Mouse (Mus musculus) CH12.LX (cell line): ENCODE results near the gene Ttc21b. TPM values are rescaled to one million over a fixed set of nuclear protein-coding genes. Genes with fewer than 3 reads are reported as not detected.
"Not testable (repeated sequence)": the region's sequence is repeated elsewhere in the genome, so short reads cannot be mapped to it uniquely, and the experiment has no call there.

Source experiments
- DNase-seq: peaks from one replicate; pipeline ENCODE4 v3.0.0-alpha.2; 2013; ENCODE audit errors: extremely low read depth
- H3K27ac ChIP-seq: 2 replicates; pipeline ENCODE4 v1.5.1; 2012; ENCODE audit warnings: low read depth, mild to moderate bottlenecking, control low read depth, moderate library complexity; ENCODE audit not compliant: insufficient read depth
- H3K27me3 ChIP-seq: replicated peaks from 2 replicates; pipeline ENCODE3; 2012; ENCODE audit warnings: inconsistent platforms
- H3K36me3 ChIP-seq, 2 experiments: replicated peaks in 1 of 2; 2 replicates each; pipeline versions ENCODE3 to v1.6.1; 2012; ENCODE audit warnings: inconsistent platforms in 1 of 2, low read length in 1 of 2, mild to moderate bottlenecking in 1 of 2, mixed read lengths in 1 of 2, moderate library complexity in 1 of 2; ENCODE audit not compliant: control insufficient read depth in 1 of 2, insufficient read depth in 1 of 2
- H3K4me1 ChIP-seq, 2 experiments: 2 replicates each; pipeline ENCODE4 v1.6.1; 2012; ENCODE audit warnings: inconsistent platforms in 1 of 2, moderate library complexity in 1 of 2; ENCODE audit not compliant: insufficient read depth in 2 of 2, control insufficient read depth in 1 of 2
- H3K4me2 ChIP-seq: 2 replicates; pipeline ENCODE4 v1.6.1; 2012; ENCODE audit warnings: low read depth, mild to moderate bottlenecking, control low read depth; ENCODE audit not compliant: poor library complexity, insufficient read depth, severe bottlenecking
- H3K4me3 ChIP-seq, 3 experiments: fragments of 150-350 bp in 1 of 3; sonication (generic) in 1 of 3; replicated peaks in 1 of 3; 2 replicates each; pipeline versions ENCODE3 to v1.5.1; 2011 to 2012; ENCODE audit warnings: low read depth in 2 of 3, low read length in 2 of 3, mild to moderate bottlenecking in 2 of 3, moderate library complexity in 2 of 3, control low read depth in 1 of 3, improper control_type of control experiment in 1 of 3, inconsistent platforms in 1 of 3, mixed read lengths in 1 of 3; ENCODE audit not compliant: poor library complexity in 1 of 3
- H3K79me2 ChIP-seq: replicated peaks from 2 replicates; pipeline ENCODE4 v1.6.1; 2012; ENCODE audit warnings: mild to moderate bottlenecking, moderate library complexity; ENCODE audit not compliant: control insufficient read depth, poor library complexity, insufficient read depth, severe bottlenecking; ENCODE audit errors: extremely low read depth
- H3K9ac ChIP-seq: 2 replicates; pipeline ENCODE4 v1.6.1; 2012; ENCODE audit warnings: low read depth, mild to moderate bottlenecking, control low read depth, moderate library complexity; ENCODE audit not compliant: insufficient read depth
- H3K9me3 ChIP-seq: replicated peaks from 2 replicates; pipeline ENCODE3; 2012; ENCODE audit warnings: low read length, inconsistent platforms, mixed read lengths
- BHLHE40 ChIP-seq: IDR thresholded peaks from 2 replicates; pipeline ENCODE4 v1.6.1; 2011; ENCODE audit warnings: mild to moderate bottlenecking, low read depth, low read length, improper control_type of control experiment
- CHD2 ChIP-seq: IDR thresholded peaks from 2 replicates; pipeline ENCODE4 v1.6.1; 2011; ENCODE audit warnings: low read length, improper control_type of control experiment
- E2F4 ChIP-seq: IDR thresholded peaks from 2 replicates; pipeline ENCODE4 v1.6.1; 2011; ENCODE audit warnings: low read depth, low read length, improper control_type of control experiment; ENCODE audit not compliant: insufficient replicate concordance
- EP300 ChIP-seq: IDR thresholded peaks from 2 replicates; pipeline ENCODE4 v1.6.1; 2011; ENCODE audit warnings: low read length, improper control_type of control experiment
- GABPA ChIP-seq: IDR thresholded peaks from 2 replicates; pipeline ENCODE4 v1.6.1; 2012; ENCODE audit warnings: low read depth, low read length, improper control_type of control experiment, inconsistent platforms; ENCODE audit not compliant: insufficient replicate concordance
- JUND ChIP-seq: conservative IDR thresholded peaks from 2 replicates; pipeline ENCODE4 v1.6.1; 2011; ENCODE audit warnings: low read depth, low read length, improper control_type of control experiment
- KAT2A ChIP-seq: IDR thresholded peaks from 2 replicates; pipeline ENCODE4 v1.6.1; 2012; ENCODE audit warnings: low read length, improper control_type of control experiment, inconsistent platforms; ENCODE audit not compliant: insufficient replicate concordance
- MAFK ChIP-seq: IDR thresholded peaks from 2 replicates; pipeline ENCODE4 v1.6.1; 2011; ENCODE audit warnings: low read length, improper control_type of control experiment; ENCODE audit not compliant: insufficient replicate concordance
- MAZ ChIP-seq: IDR thresholded peaks from 2 replicates; pipeline ENCODE4 v1.6.1; 2012; ENCODE audit warnings: low read depth, mild to moderate bottlenecking, inconsistent platforms, low read length, improper control_type of control experiment, moderate library complexity
- MYC ChIP-seq: IDR thresholded peaks from 2 replicates; pipeline ENCODE4 v1.6.1; 2011; ENCODE audit warnings: low read depth, mild to moderate bottlenecking, improper control_type of control experiment, low read length
- PAX5 ChIP-seq: IDR thresholded peaks from 2 replicates; pipeline ENCODE4 v1.6.1; 2012; ENCODE audit warnings: low read length, inconsistent platforms, mixed read lengths
- POLR2A ChIP-seq: IDR thresholded peaks from 2 replicates; pipeline ENCODE4 v1.6.1; 2011; ENCODE audit warnings: low read depth, mild to moderate bottlenecking, improper control_type of control experiment, low read length
- POLR2AphosphoS2 ChIP-seq: IDR thresholded peaks from 2 replicates; pipeline ENCODE4 v1.6.1; 2011; ENCODE audit warnings: low read depth, low read length, improper control_type of control experiment
- RAD21 ChIP-seq: IDR thresholded peaks from 2 replicates; pipeline ENCODE4 v1.6.1; 2011; ENCODE audit warnings: low read depth, mild to moderate bottlenecking, low read length, improper control_type of control experiment, moderate library complexity
- RCOR1 ChIP-seq: conservative IDR thresholded peaks from 2 replicates; pipeline ENCODE4 v1.6.1; 2012; ENCODE audit warnings: low read depth, mild to moderate bottlenecking, inconsistent platforms, low read length, improper control_type of control experiment
- SMC3 ChIP-seq: IDR thresholded peaks from 2 replicates; pipeline ENCODE4 v1.6.1; 2011; ENCODE audit warnings: low read depth, low read length, improper control_type of control experiment
- TBP ChIP-seq: conservative IDR thresholded peaks from 2 replicates; pipeline ENCODE4 v1.6.1; 2011; ENCODE audit warnings: low read depth, low read length, improper control_type of control experiment
- TCF12 ChIP-seq: IDR thresholded peaks from 2 replicates; pipeline ENCODE4 v1.6.1; 2014; ENCODE audit warnings: low read depth, mild to moderate bottlenecking, inconsistent platforms, low read length, improper control_type of control experiment
- USF1 ChIP-seq: IDR thresholded peaks from 2 replicates; pipeline ENCODE4 v1.6.1; 2014; ENCODE audit warnings: low read depth, mild to moderate bottlenecking, inconsistent platforms, low read length, improper control_type of control experiment
- ZC3H11A ChIP-seq: IDR thresholded peaks from 2 replicates; pipeline ENCODE4 v1.6.1; 2012; ENCODE audit warnings: low read depth, mild to moderate bottlenecking, inconsistent platforms, low read length, improper control_type of control experiment
- ZKSCAN1 ChIP-seq: IDR thresholded peaks from 2 replicates; pipeline ENCODE4 v1.6.1; 2012; ENCODE audit warnings: low read depth, inconsistent platforms, low read length, improper control_type of control experiment, borderline replicate concordance
- ZMIZ1 ChIP-seq: IDR thresholded peaks from 2 replicates; pipeline ENCODE4 v1.6.1; 2012; ENCODE audit warnings: low read depth, mild to moderate bottlenecking, inconsistent platforms, low read length, improper control_type of control experiment
- ZNF384 ChIP-seq: IDR thresholded peaks from 2 replicates; pipeline ENCODE4 v1.6.1; 2012; ENCODE audit warnings: low read depth, low read length, improper control_type of control experiment, inconsistent platforms
- dilution Hi-C: fragments of 300-500 bp; cut with MboI; formaldehyde crosslinking; loops from 2 replicates; pipeline ENCODE4 v1.14.3; 2020; ENCODE audit warnings: low sequenced_read_pairs; ENCODE audit not compliant: extremely low pct_unique_long_range_greater_than_20kb, extremely low pct_ligation_motif_present
- in situ Hi-C: fragments of 300-500 bp; cut with MboI; formaldehyde crosslinking; loops from 3 replicates; pipeline ENCODE4 v1.14.3; 2019; ENCODE audit warnings: low sequenced_read_pairs, low pct_ligation_motif_present, low pct_unique_long_range_greater_than_20kb, mixed read lengths
- polyA plus RNA-seq: library from polyadenylated mRNA; unstranded; fragments of >175 nt; gene quantifications from 2 replicates; pipeline ENCODE4 v1.2.1, GENCODE M21; 2012; ENCODE audit warnings: low read depth; ENCODE audit not compliant: insufficient read length
- total RNA-seq, 2 experiments: library from RNA; depleted of rRNA; stranded (reverse); fragments of 300-350 nt in 1 of 2; fragments of >200 nt in 1 of 2; gene quantifications; 2 replicates each; pipeline ENCODE4 v1.2.3; 2012 to 2014

Ttc21b gene
- total and polyA plus RNA-seq, 3 experiments, result not detected

DNA sequence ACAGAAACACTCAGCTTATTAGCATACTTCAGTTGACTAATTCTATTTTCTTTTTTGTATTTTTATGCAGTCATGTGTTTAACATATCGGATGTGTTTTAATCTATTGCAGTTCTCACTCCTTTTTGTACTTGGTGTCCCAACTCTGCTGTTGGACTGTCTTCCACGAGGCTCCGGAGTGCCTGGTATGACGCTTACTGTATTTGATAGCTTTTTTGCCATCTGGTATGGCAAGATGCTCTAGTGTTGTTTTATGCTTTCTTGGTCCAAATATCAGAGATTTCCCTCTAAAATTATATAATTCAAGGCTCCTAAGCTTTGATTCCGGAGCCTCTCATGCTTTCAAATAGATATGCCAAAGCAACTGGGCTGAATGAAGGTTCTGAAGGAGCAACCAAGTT, 66.3 kb downstream of the Ttc21b start:
- Histone ChIP-seq H3K4me3 (no peak overlapping the region), H3K4me2 (no peak overlapping the region), H3K27ac (no peak overlapping the region), H3K27me3 (no peaks in the 10 kb centered on the region), H3K36me3 (no peaks in the 10 kb centered on the region), H3K9ac (no peak overlapping the region), H3K9me3 (peaks cover 30% of the 10 kb centered on the region), H3K79me2 (no peaks in the 10 kb centered on the region), H3K4me1 (no peaks in the 10 kb centered on the region)
- no peak for DNase-seq
- in situ Hi-C loops (no loop called here), dilution Hi-C loops (no loop called here)
- TF ChIP-seq JUND, result no peak
- TF ChIP-seq ZNF384, result no peak
- no peak for TF ChIP-seq RCOR1
- no peak for TF ChIP-seq ZC3H11A
- TF ChIP-seq POLR2AphosphoS2, result no peak
- TF ChIP-seq ZMIZ1, result no peak
- TF ChIP-seq BHLHE40, result no peak
- TF ChIP-seq GABPA, result no peak
- TF ChIP-seq MAZ, result no peak
- TF ChIP-seq POLR2A, result no peak
- TF ChIP-seq SMC3, result no peak
- no peak for TF ChIP-seq MAFK
- TF ChIP-seq EP300, result no peak
- TF ChIP-seq CHD2, result no peak
- no peak for TF ChIP-seq TBP

DNA sequence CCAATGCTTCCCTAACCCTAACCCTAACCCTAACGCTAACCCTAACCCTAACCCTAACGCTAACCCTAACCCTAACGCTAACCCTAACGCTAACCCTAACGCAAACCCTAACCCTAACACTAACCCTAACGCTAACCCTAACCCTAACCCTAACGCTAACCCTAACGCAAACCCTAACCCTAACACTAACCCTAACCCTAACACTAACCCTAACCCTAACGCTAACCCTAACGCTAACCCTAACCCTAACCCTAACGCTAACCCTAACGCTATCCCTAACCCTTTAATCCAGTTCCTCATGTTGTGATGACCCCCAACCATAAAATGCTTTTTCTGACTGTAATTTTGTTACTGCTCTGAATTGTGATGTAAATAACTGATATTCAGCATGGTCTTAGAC, 67.2 kb downstream of the Ttc21b start:
- dilution Hi-C loops, H3K27ac ChIP-seq, H3K4me2 ChIP-seq, H3K27me3 ChIP-seq, H3K79me2 ChIP-seq, H3K4me3 ChIP-seq, in situ Hi-C loops, H3K9ac ChIP-seq, H3K4me1 ChIP-seq, DNase-seq, H3K36me3 ChIP-seq: not testable (repeated sequence)
- H3K9me3 ChIP-seq, result peaks cover 28% of the 10 kb centered on the region

DNA sequence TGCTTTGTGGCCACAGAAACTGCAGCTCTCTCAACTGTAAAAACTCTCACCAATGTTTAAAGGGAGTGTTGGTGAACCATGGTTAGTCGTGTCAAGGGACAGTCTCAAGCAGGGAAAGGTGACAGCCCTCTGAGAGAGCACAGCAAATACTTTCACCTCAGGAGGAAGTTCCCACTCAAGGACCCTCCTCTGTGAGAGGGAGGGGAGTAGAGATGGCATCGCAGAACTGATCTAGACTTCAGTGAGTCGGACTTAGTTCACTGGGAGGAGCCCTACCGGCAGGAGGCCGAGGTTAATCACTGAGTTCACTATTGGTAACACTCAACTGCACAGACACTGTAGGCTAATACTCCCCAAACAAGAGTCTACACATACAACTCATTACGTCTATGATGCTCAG, 68.9 kb downstream of the Ttc21b start:
- no peak overlapping the region for H3K27ac ChIP-seq
- no peaks in the 10 kb centered on the region for H3K36me3 ChIP-seq
- dilution Hi-C loops, result no loop called here
- H3K9ac ChIP-seq, result no peak overlapping the region
- no peak overlapping the region for H3K4me3 ChIP-seq
- H3K27me3 ChIP-seq, result no peaks in the 10 kb centered on the region
- no peak overlapping the region for H3K4me2 ChIP-seq
- no peak for DNase-seq
- peaks cover 19% of the 10 kb centered on the region for H3K9me3 ChIP-seq
- in situ Hi-C loops, result no loop called here
- no peaks in the 10 kb centered on the region for H3K79me2 ChIP-seq
- H3K4me1 ChIP-seq, result no peaks in the 10 kb centered on the region
- TF ChIP-seq PAX5, result no peak
- TF ChIP-seq TCF12, result no peak
- no peak for TF ChIP-seq KAT2A
- TF ChIP-seq E2F4, result no peak
- no peak for TF ChIP-seq USF1
- no peak for TF ChIP-seq MYC
- TF ChIP-seq ZKSCAN1, result no peak
- TF ChIP-seq RAD21, result no peak
- no peak for TF ChIP-seq TBP
- no peak for TF ChIP-seq POLR2AphosphoS2
